Mouse (Mus musculus): ENCODE measurements at regions not wholly inside any gene's neighbourhood (a gene's known extent, or its start where the extent isn't known, plus 50 kb on each side); places are given as distances from the start of the nearest gene placed in this dataset.

DNA sequence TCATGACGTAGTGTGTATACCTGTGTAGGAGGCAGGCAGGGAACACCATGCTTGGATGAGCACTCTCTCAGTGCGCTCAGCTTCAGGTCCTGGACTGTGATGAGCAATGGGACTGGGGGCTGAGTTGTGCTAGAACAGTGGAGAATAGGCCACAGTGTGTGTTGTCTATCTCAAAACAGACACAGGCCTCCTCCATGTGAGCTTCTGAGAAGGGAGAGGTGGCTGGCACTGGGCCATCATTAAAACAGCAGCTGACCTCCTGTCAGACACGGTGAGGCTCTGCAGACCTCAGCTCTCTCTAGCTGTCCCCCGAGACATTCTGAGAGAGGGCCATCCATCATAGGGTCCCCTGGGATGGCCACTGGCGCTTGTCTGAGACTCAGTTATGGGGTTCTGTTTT lies 119.0 kb upstream of the Cxcr4 start:
- TF ChIP-seq CTCF (IDR thresholded peaks at IDR 0.05; ENCODE audit: extremely low read depth, insufficient read length, insufficient replicate concordance, low read depth, low read length) (no peak), POLR2A (IDR thresholded peaks at IDR 0.05; ENCODE audit: low read depth, low read length) (no peak)

Measured in small intestine, adult 2 months (tissue).